ENCODE assay signal across 28 mouse cellular contexts in the genomic region with DNA sequence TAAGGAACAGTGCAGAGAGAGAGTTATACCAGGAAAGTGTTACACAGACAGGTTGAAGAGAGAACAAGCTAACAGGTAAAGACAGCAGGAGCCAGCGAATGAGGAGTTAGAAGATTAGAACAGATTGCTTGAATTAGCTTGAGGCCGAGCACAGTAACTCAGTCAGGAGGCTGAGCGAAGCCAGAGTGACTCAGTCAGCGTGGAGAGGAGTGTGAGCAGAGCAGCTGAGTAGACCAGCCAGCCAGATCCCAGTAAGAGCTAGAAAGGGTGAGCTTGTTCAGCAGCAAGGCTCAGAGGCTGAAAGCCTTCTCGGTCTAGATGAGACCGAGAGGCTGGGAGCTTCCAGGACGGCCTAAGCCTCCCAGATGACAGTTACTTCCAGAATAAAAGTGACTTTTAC. TPM values are rescaled to one million over a fixed set of nuclear protein-coding genes. Genes with fewer than 3 reads are reported as not detected.
DNase-seq lines count a peak whose midpoint lies in the region; ATAC-seq and TF ChIP-seq lines count a peak whose summit lies in the region.
"Had no signal": no experiment of that assay in that cellular context is flagged by ENCODE, and none has a peak within 500 bp of the region (broad histone marks: within the 10 kb centered on the region; RNA-seq: fewer than 3 reads in every experiment).

No protein-coding gene starts in this region.

- DNase-seq in frontal cortex, postnatal 36 days (ENCODE audit: low spot score in 2 of 2), result peak; percentile 37 to 43
- DNase-seq in frontal cortex, postnatal 10 days (ENCODE audit: low spot score in 2 of 2), result no peak
- DNase-seq in left cerebral cortex, adult 18-20 months (ENCODE audit: low spot score in 2 of 2), result peak; percentile 27 to 44
- DNase-seq in left cerebral cortex, postnatal 10 days (ENCODE audit: extremely low spot score in 1 of 2, low spot score in 2 of 2), result no peak
- DNase-seq in layer of hippocampus, adult 8-10 months (ENCODE audit: low spot score in 2 of 2), result peak; percentile 32 to 42
- DNase-seq in telencephalon, adult 2 months (ENCODE audit: low read depth, low spot score), result peak; percentile 23
- DNase-seq in forebrain, postnatal 0 days, result no peak
- DNase-seq: adrenal gland, postnatal 25 days; cerebellum, adult 9-11 months; gastrocnemius, adult 2 months; heart, postnatal 4 days; kidney, adult 8-10 months; kidney, postnatal 10 days; liver; lung, postnatal 36 days; retina, postnatal 1 day; thymus, postnatal 4 days had no signal

- 72% methylated on average over 7 of the region's 7 CpGs for WGBS in forebrain, postnatal 0 days

- intact Hi-C loops in left cerebral cortex, postnatal 10 days (cut with DNase I), result no loop called here

- H3K4me1 ChIP-seq in forebrain, postnatal 0 days (ENCODE audit: insufficient read depth), result no peaks in the 10 kb centered on the region
- H3K4me1 ChIP-seq: embryonic facial prominence, embryonic 15.5 days; forebrain, embryonic 15.5 days; heart, embryonic 15.5 days; liver, embryonic 15.5 days; lung, embryonic 15.5 days; midbrain, embryonic 13.5 days; neural tube, embryonic 13.5 days had no signal

- no peak overlapping the region for H3K4me3 ChIP-seq in forebrain, postnatal 0 days (ENCODE audit: low read depth, low read length)
- H3K4me3 ChIP-seq: embryonic facial prominence, embryonic 15.5 days; forebrain, embryonic 15.5 days; gastrocnemius, adult 2 months; heart, embryonic 15.5 days; limb, embryonic 10.5 days; liver, embryonic 15.5 days; lung, embryonic 15.5 days; megakaryocyte, embryonic 14.5 days; midbrain, embryonic 13.5 days; neural tube, embryonic 13.5 days had no signal

- H3K9ac ChIP-seq in forebrain, postnatal 0 days, result no peak overlapping the region
- H3K9ac ChIP-seq: embryonic facial prominence, embryonic 15.5 days; forebrain, embryonic 15.5 days; heart, embryonic 15.5 days; hindbrain, embryonic 14.5 days; liver, embryonic 15.5 days; lung, embryonic 15.5 days; midbrain, embryonic 13.5 days; neural tube, embryonic 13.5 days had no signal

- no peaks in the 10 kb centered on the region for H3K9me3 ChIP-seq in forebrain, postnatal 0 days (ENCODE audit: low read length)
- H3K9me3 ChIP-seq: embryonic facial prominence, embryonic 15.5 days; forebrain, embryonic 15.5 days; heart, embryonic 15.5 days; limb, embryonic 10.5 days; liver, embryonic 15.5 days; lung, embryonic 15.5 days; megakaryocyte, embryonic 14.5 days; midbrain, embryonic 13.5 days; neural tube, embryonic 13.5 days had no signal

- TF ChIP-seq CTCF in forebrain, postnatal 0 days (IDR thresholded peaks at IDR 0.05; ENCODE audit: low read depth), result no peak

- H3K36me3 ChIP-seq in forebrain, postnatal 0 days (ENCODE audit: insufficient read depth), result peaks cover 10% of the 10 kb centered on the region; the same call in 1 of the 2 replicates

- H3K27ac ChIP-seq in forebrain, postnatal 0 days (ENCODE audit: low read depth, low read length), result no peak overlapping the region
- H3K27ac ChIP-seq: embryonic facial prominence, embryonic 15.5 days; forebrain, embryonic 15.5 days; gastrocnemius, adult 2 months; heart, embryonic 15.5 days; hindbrain, embryonic 14.5 days; limb, embryonic 10.5 days; liver, embryonic 15.5 days; lung, embryonic 15.5 days; midbrain, embryonic 13.5 days; neural tube, embryonic 13.5 days had no signal

- no peak overlapping the region for H3K4me2 ChIP-seq in forebrain, postnatal 0 days (ENCODE audit: low read depth)
- H3K4me2 ChIP-seq: embryonic facial prominence, embryonic 15.5 days; forebrain, embryonic 15.5 days; heart, embryonic 15.5 days; hindbrain, embryonic 14.5 days; liver, embryonic 15.5 days; lung, embryonic 15.5 days; midbrain, embryonic 13.5 days; neural tube, embryonic 13.5 days had no signal

- H3K27me3 ChIP-seq in forebrain, postnatal 0 days (ENCODE audit: insufficient read depth, low read length), result no peaks in the 10 kb centered on the region
- H3K27me3 ChIP-seq: embryonic facial prominence, embryonic 15.5 days; forebrain, embryonic 15.5 days; heart, embryonic 15.5 days; liver, embryonic 15.5 days; lung, embryonic 15.5 days; midbrain, embryonic 13.5 days; neural tube, embryonic 13.5 days had no signal

- no peak for ATAC-seq in forebrain, postnatal 0 days
- ATAC-seq: forebrain, embryonic 15.5 days; inflammation-experienced regulatory T-cells, adult 6 months; midbrain, embryonic 13.5 days had no signal

RNA-seq across cellular contexts. Expression of gene Gpr45, which starts 46.0 kb away (rescaled TPM):
- total RNA-seq in left cerebral cortex, adult 18-20 months (2021), result 10 to 100 TPM; 17.6 to 18.3 TPM
- 10 to 100 TPM; 20.0 to 21.1 TPM for total RNA-seq in left cerebral cortex, postnatal 10 days (2021)
- 10 to 100 TPM; 19.2 to 30.2 (median 22.7) TPM for total RNA-seq in layer of hippocampus, adult 8-10 months (2022)
- 21.0 and 21.1 TPM in 2 replicates for total RNA-seq in forebrain, postnatal 0 days (2014; rRNA removed)
- polyA plus RNA-seq in forebrain, postnatal 0 days (2015; fragmentation: Nextera tagmentation; extraction: Ambion mirVana), result 16.3 and 16.4 TPM in 2 replicates
- total RNA-seq: gastrocnemius, adult 2 months had no signal

RNA-seq across cellular contexts. Expression of gene Mrps9, which starts 55.7 kb away (rescaled TPM):
- 10 to 100 TPM; 40.4 to 41.4 TPM for total RNA-seq in left cerebral cortex, adult 18-20 months (2021)
- total RNA-seq in left cerebral cortex, postnatal 10 days (2021), result 10 to 100 TPM; 37.7 to 39.4 TPM
- 10 to 100 TPM; 40.0 to 49.9 (median 46.9) TPM for total RNA-seq in layer of hippocampus, adult 8-10 months (2022)
- total RNA-seq in forebrain, postnatal 0 days (2014; rRNA removed), result 30.6 and 39.7 TPM in 2 replicates
- 33.1 and 35.3 TPM in 2 replicates for polyA plus RNA-seq in forebrain, postnatal 0 days (2015; fragmentation: Nextera tagmentation; extraction: Ambion mirVana)

Comparison
In these comparisons a context has a peak if more than half of its experiments do, and no peak if none do; other contexts are left out.
1. DNase-seq: peak in frontal cortex, postnatal 36 days (2 of 2), left cerebral cortex, adult 18-20 months (2 of 2), layer of hippocampus, adult 8-10 months (2 of 2) and telencephalon, adult 2 months (single experiment); none in frontal cortex, postnatal 10 days (0 of 2), left cerebral cortex, postnatal 10 days (0 of 2) and forebrain, postnatal 0 days (single experiment).